In genomic region chr16:45108203-45108878, GRCm38 (mm10) we compare ENCODE assay signal across 20 mouse cellular contexts. TPM values are rescaled to one million over a fixed set of nuclear protein-coding genes. Genes with fewer than 3 reads are reported as not detected.
A peak's percentile ranks its signal among the peaks of the same experiment; 100 is the strongest.
DNase-seq lines count a peak whose midpoint lies in the region; ATAC-seq lines count a peak whose summit lies in the region.
"Had no signal": no experiment of that assay in that cellular context is flagged by ENCODE, and none has a peak within 500 bp of the region (broad histone marks: within the 10 kb centered on the region; RNA-seq: fewer than 3 reads in every experiment).

No protein-coding gene starts in this region.

- H3K27ac ChIP-seq in liver, embryonic 11.5 days (ENCODE audit: low read depth, low read length), result no peak overlapping the region
- H3K27ac ChIP-seq: embryonic facial prominence, embryonic 15.5 days; forebrain, embryonic 10.5 days; gastrocnemius, adult 2 months; hindbrain, embryonic 10.5 days; hindbrain, embryonic 14.5 days had no signal

- no peaks in the 10 kb centered on the region for H3K9me3 ChIP-seq in liver, embryonic 11.5 days (ENCODE audit: control insufficient read depth, low read length)
- H3K9me3 ChIP-seq: embryonic facial prominence, embryonic 15.5 days; forebrain, embryonic 10.5 days; heart, embryonic 12.5 days; hindbrain, embryonic 10.5 days had no signal

- H3K9ac ChIP-seq in liver, embryonic 11.5 days (ENCODE audit: low read depth, low read length), result no peak overlapping the region
- H3K9ac ChIP-seq: embryonic facial prominence, embryonic 15.5 days; heart, embryonic 12.5 days; hindbrain, embryonic 14.5 days had no signal

- peak; percentile 77 for ATAC-seq in activated CD4-positive, CD25-positive, alpha-beta regulatory T cell, adult 4 months
- no peak for ATAC-seq in liver, embryonic 11.5 days (replicated peaks; ENCODE audit: low FRiP score)
- ATAC-seq: forebrain, embryonic 14.5 days had no signal

- H3K27me3 ChIP-seq in liver, embryonic 11.5 days (replicated peaks; ENCODE audit: control insufficient read depth, insufficient read depth, low read length), result no peaks in the 10 kb centered on the region
- H3K27me3 ChIP-seq: embryonic facial prominence, embryonic 15.5 days; heart, embryonic 12.5 days had no signal

- H3K36me3 ChIP-seq in liver, embryonic 11.5 days (ENCODE audit: control insufficient read depth, insufficient read depth, low read length), result no peaks in the 10 kb centered on the region
- H3K36me3 ChIP-seq: embryonic facial prominence, embryonic 15.5 days; forebrain, embryonic 10.5 days; hindbrain, embryonic 10.5 days had no signal

- H3K4me2 ChIP-seq in liver, embryonic 11.5 days, result no peak overlapping the region
- H3K4me2 ChIP-seq: embryonic facial prominence, embryonic 15.5 days; heart, embryonic 12.5 days; hindbrain, embryonic 14.5 days had no signal

- H3K4me3 ChIP-seq in liver, embryonic 11.5 days (ENCODE audit: low read depth, low read length), result no peak overlapping the region
- H3K4me3 ChIP-seq: embryonic facial prominence, embryonic 15.5 days; erythroblast, embryonic 14.5 days; forebrain, embryonic 10.5 days; gastrocnemius, adult 2 months; heart, embryonic 12.5 days; hindbrain, embryonic 10.5 days had no signal

- WGBS in liver, embryonic 11.5 days, result 51% methylated on average over 5 of the region's 5 CpGs

- DNase-seq in CD4-positive, CD25-positive, alpha-beta regulatory T cell, adult 2 months (ENCODE audit: low read depth, low spot score), result peak; percentile 33
- peak; percentile 50 for DNase-seq in thymus, postnatal 0 days (ENCODE audit: low spot score)
- DNase-seq in thymus, postnatal 4 days, result peak; percentile 14
- no peak for DNase-seq in adrenal gland, adult 2 months
- no peak for DNase-seq in liver, embryonic 11.5 days (ENCODE audit: low spot score)
- DNase-seq in embryo, embryonic 10.5 days (ENCODE audit: low spot score), result no peak
- DNase-seq: adrenal gland, postnatal 10 days; cerebellum, adult 11 months; cerebellum, adult 8-10 months; cerebellum, postnatal 25 days; gastrocnemius, adult 2 months; gastrocnemius, postnatal 25 days had no signal

- H3K4me1 ChIP-seq in liver, embryonic 11.5 days (replicated peaks; ENCODE audit: control insufficient read depth, insufficient read depth, low read length), result no peaks in the 10 kb centered on the region
- H3K4me1 ChIP-seq: forebrain, embryonic 10.5 days; hindbrain, embryonic 10.5 days had no signal

RNA-seq across cellular contexts. Expression of gene Ccdc80, which starts 15.1 kb away (rescaled TPM):
- polyA plus RNA-seq in activated CD4-positive, CD25-positive, alpha-beta regulatory T cell, adult 4 months (2017; shearing (Covaris generic)), result under 1 TPM; 0.45 to 0.73 TPM
- polyA plus RNA-seq in thymus, postnatal 0 days (2015; fragmentation: Nextera tagmentation; extraction: Ambion mirVana), result 19.3 and 22.5 TPM in 2 replicates
- 10 to 100 TPM; 40.7 to 53.4 TPM for total RNA-seq in adrenal gland, adult 2 months (2021)
- 19.2 and 19.8 TPM in 2 replicates for polyA plus RNA-seq in adrenal gland, adult 2 months (2012; rRNA removed)
- polyA plus RNA-seq in liver, embryonic 11.5 days (2014; fragmentation: Nextera tagmentation; extraction: Ambion mirVana), result 20.6 and 23.7 TPM in 2 replicates

RNA-seq across cellular contexts. Expression of gene Slc35a5, which starts 50.2 kb away (rescaled TPM):
- polyA plus RNA-seq in activated CD4-positive, CD25-positive, alpha-beta regulatory T cell, adult 4 months (2017; shearing (Covaris generic)), result 10 to 100 TPM; 23.5 to 36.9 TPM
- 20.1 and 23.9 TPM in 2 replicates for polyA plus RNA-seq in thymus, postnatal 0 days (2015; fragmentation: Nextera tagmentation; extraction: Ambion mirVana)
- 10 to 100 TPM; 29.4 to 35.2 TPM for total RNA-seq in adrenal gland, adult 2 months (2021)
- 4.7 and 5.7 TPM in 2 replicates for polyA plus RNA-seq in adrenal gland, adult 2 months (2012; rRNA removed)
- polyA plus RNA-seq in liver, embryonic 11.5 days (2014; fragmentation: Nextera tagmentation; extraction: Ambion mirVana), result 9.7 and 12.4 TPM in 2 replicates
- polyA plus RNA-seq: erythroblast, embryonic 14.5 days had no signal

RNA-seq across cellular contexts. Expression of gene Atg3, which starts 50.2 kb away (rescaled TPM):
- 10 to 100 TPM; 16.8 to 21.4 TPM for polyA plus RNA-seq in activated CD4-positive, CD25-positive, alpha-beta regulatory T cell, adult 4 months (2017; shearing (Covaris generic))
- polyA plus RNA-seq in thymus, postnatal 0 days (2015; fragmentation: Nextera tagmentation; extraction: Ambion mirVana), result 54.7 and 55.6 TPM in 2 replicates
- total RNA-seq in adrenal gland, adult 2 months (2021), result 10 to 100 TPM; 52.5 to 62.2 TPM
- polyA plus RNA-seq in adrenal gland, adult 2 months (2012; rRNA removed), result 44.0 and 55.5 TPM in 2 replicates
- polyA plus RNA-seq in liver, embryonic 11.5 days (2014; fragmentation: Nextera tagmentation; extraction: Ambion mirVana), result 39.5 and 42.0 TPM in 2 replicates

Comparison
In these comparisons a context has a peak if more than half of its experiments do, and no peak if none do; other contexts are left out.
1. DNase-seq: peak in CD4-positive, CD25-positive, alpha-beta regulatory T cell, adult 2 months (single experiment), thymus, postnatal 0 days (single experiment) and thymus, postnatal 4 days (single experiment); none in adrenal gland, adult 2 months (single experiment), liver, embryonic 11.5 days (single experiment) and embryo, embryonic 10.5 days (single experiment).
2. RNA of gene Ccdc80, which starts 15.1 kb away (polyA plus RNA-seq): 20.6 to 23.7 TPM in liver, embryonic 11.5 days, 19.2 to 19.8 TPM in adrenal gland, adult 2 months and 19.3 to 22.5 TPM in thymus, postnatal 0 days; 0.45 to 0.73 TPM in activated CD4-positive, CD25-positive, alpha-beta regulatory T cell, adult 4 months; every median in the first group is over 10 times any median in the second.